Mouse (Mus musculus): ENCODE results near the gene Sun1. TPM values are rescaled to one million over a fixed set of nuclear protein-coding genes. Genes with fewer than 3 reads are reported as not detected.

Sun1 gene
- total RNA-seq (2014; rRNA removed) = 63.6 and 75.0 TPM in 2 replicates
- polyA plus RNA-seq (2015; fragmentation: Nextera tagmentation; extraction: Ambion mirVana) = 32.1 and 35.3 TPM in 2 replicates

- Histone ChIP-seq H3K27me3 (ENCODE audit: insufficient read depth, low read length) (no peaks in the 10 kb centered on the region), H3K9ac (replicated peaks; ENCODE audit: low read length, poor library complexity, severe bottlenecking) (peak within 1 kb of the TSS; percentile 91), H3K9me3 (ENCODE audit: low read length) (no peaks in the 10 kb centered on the region), H3K4me2 (ENCODE audit: low read depth, low read length, poor library complexity, severe bottlenecking) (peak within 1 kb of the TSS; percentile 68), H3K27ac (ENCODE audit: low read depth, low read length) (peak within 1 kb of the TSS; percentile 82), H3K4me1 (ENCODE audit: insufficient read depth, low read length) (peaks cover 8% of the 10 kb centered on the region; the same call in 1 of the 2 replicates), H3K36me3 (ENCODE audit: insufficient read depth, low read length) (no peaks in the 10 kb centered on the region), H3K4me3 (ENCODE audit: low read depth, low read length) (peak within 1 kb of the TSS; percentile 91)
- DNase-seq (ENCODE audit: low spot score) = peak; percentile 98
- 1% methylated on average over 63 of the region's 64 CpGs for WGBS
- TF ChIP-seq CTCF (IDR thresholded peaks at IDR 0.05) = no peak
- ATAC-seq (ENCODE audit: low FRiP score) = peak; percentile 97
Measured at GRCm38 (mm10) chr5:139199995-139200769, at the start of gene Sun1. TSS of gene Sun1 (plus strand) at chr5:139200637.

GRCm38 (mm10) chr5:139160899-139161298 is 39.5 kb upstream of the Sun1 start:
- ATAC-seq (ENCODE audit: low FRiP score) (no peak), DNase-seq (ENCODE audit: low spot score) (no peak)
- Histone ChIP-seq H3K4me2 (ENCODE audit: low read depth, low read length, poor library complexity, severe bottlenecking) (no peak overlapping the region), H3K9ac (replicated peaks; ENCODE audit: low read length, poor library complexity, severe bottlenecking) (no peak overlapping the region), H3K4me3 (ENCODE audit: low read depth, low read length) (no peak overlapping the region), H3K27ac (ENCODE audit: low read depth, low read length) (no peak overlapping the region), H3K9me3 (ENCODE audit: low read length) (no peaks in the 10 kb centered on the region), H3K4me1 (ENCODE audit: insufficient read depth, low read length) (no peaks in the 10 kb centered on the region), H3K36me3 (ENCODE audit: insufficient read depth, low read length) (peaks cover 35% of the 10 kb centered on the region), H3K27me3 (ENCODE audit: insufficient read depth, low read length) (no peaks in the 10 kb centered on the region)
- TF ChIP-seq CTCF (IDR thresholded peaks at IDR 0.05) = no peak
- WGBS = 93% methylated on average over 8 of the region's 8 CpGs

GRCm38 (mm10) chr5:139161632-139162031 is 38.8 kb upstream of the Sun1 start:
- ATAC-seq (ENCODE audit: low FRiP score) (no peak), DNase-seq (ENCODE audit: low spot score) (no peak)
- Histone ChIP-seq H3K9ac (replicated peaks; ENCODE audit: low read length, poor library complexity, severe bottlenecking) (no peak overlapping the region), H3K4me3 (ENCODE audit: low read depth, low read length) (no peak overlapping the region), H3K27me3 (ENCODE audit: insufficient read depth, low read length) (no peaks in the 10 kb centered on the region), H3K27ac (ENCODE audit: low read depth, low read length) (no peak overlapping the region), H3K4me1 (ENCODE audit: insufficient read depth, low read length) (no peaks in the 10 kb centered on the region), H3K9me3 (ENCODE audit: low read length) (no peaks in the 10 kb centered on the region), H3K36me3 (ENCODE audit: insufficient read depth, low read length) (peaks cover 37% of the 10 kb centered on the region), H3K4me2 (ENCODE audit: low read depth, low read length, poor library complexity, severe bottlenecking) (no peak overlapping the region)
- TF ChIP-seq CTCF (IDR thresholded peaks at IDR 0.05) = no peak
- WGBS = 89% methylated on average over 10 of the region's 10 CpGs

GRCm38 (mm10) chr5:139166781-139167361 is 33.6 kb upstream of the Sun1 start:
- no peak for TF ChIP-seq CTCF (IDR thresholded peaks at IDR 0.05)
- peaks cover 53% of the 10 kb centered on the region for H3K36me3 ChIP-seq (ENCODE audit: insufficient read depth, low read length)
- no peaks in the 10 kb centered on the region for H3K27me3 ChIP-seq (ENCODE audit: insufficient read depth, low read length)
- DNase-seq (ENCODE audit: low spot score) = no peak
- H3K9me3 ChIP-seq (ENCODE audit: low read length) = no peaks in the 10 kb centered on the region
- H3K9ac ChIP-seq (replicated peaks; ENCODE audit: low read length, poor library complexity, severe bottlenecking) = no peak overlapping the region
- 93% methylated on average over 6 of the region's 6 CpGs for WGBS
- no peak overlapping the region for H3K4me3 ChIP-seq (ENCODE audit: low read depth, low read length)
- no peaks in the 10 kb centered on the region for H3K4me1 ChIP-seq (ENCODE audit: insufficient read depth, low read length)
- ATAC-seq (ENCODE audit: low FRiP score) = no peak
- H3K4me2 ChIP-seq (ENCODE audit: low read depth, low read length, poor library complexity, severe bottlenecking) = no peak overlapping the region
- H3K27ac ChIP-seq (ENCODE audit: low read depth, low read length) = no peak overlapping the region

GRCm38 (mm10) chr5:139167548-139167947 is 32.9 kb upstream of the Sun1 start:
- DNase-seq (ENCODE audit: low spot score) (no peak), ATAC-seq (ENCODE audit: low FRiP score) (no peak)
- no peak overlapping the region for H3K4me3 ChIP-seq (ENCODE audit: low read depth, low read length)
- no peak overlapping the region for H3K4me2 ChIP-seq (ENCODE audit: low read depth, low read length, poor library complexity, severe bottlenecking)
- no peaks in the 10 kb centered on the region for H3K4me1 ChIP-seq (ENCODE audit: insufficient read depth, low read length)
- no peaks in the 10 kb centered on the region for H3K9me3 ChIP-seq (ENCODE audit: low read length)
- TF ChIP-seq CTCF (IDR thresholded peaks at IDR 0.05) = no peak
- H3K9ac ChIP-seq (replicated peaks; ENCODE audit: low read length, poor library complexity, severe bottlenecking) = no peak overlapping the region
- 81% methylated on average over 1 of the region's 1 CpGs for WGBS
- H3K27ac ChIP-seq (ENCODE audit: low read depth, low read length) = no peak overlapping the region
- peaks cover 47% of the 10 kb centered on the region for H3K36me3 ChIP-seq (ENCODE audit: insufficient read depth, low read length)
- H3K27me3 ChIP-seq (ENCODE audit: insufficient read depth, low read length) = no peaks in the 10 kb centered on the region

GRCm38 (mm10) chr5:139171929-139172328 is 28.5 kb upstream of the Sun1 start:
- H3K36me3 ChIP-seq (ENCODE audit: insufficient read depth, low read length) = peaks cover 26% of the 10 kb centered on the region
- no peak overlapping the region for H3K27ac ChIP-seq (ENCODE audit: low read depth, low read length)
- TF ChIP-seq CTCF (IDR thresholded peaks at IDR 0.05) = no peak
- ATAC-seq (ENCODE audit: low FRiP score) (no peak), DNase-seq (ENCODE audit: low spot score) (no peak)
- WGBS = 90% methylated on average over 4 of the region's 4 CpGs
- no peak overlapping the region for H3K4me3 ChIP-seq (ENCODE audit: low read depth, low read length)
- H3K27me3 ChIP-seq (ENCODE audit: insufficient read depth, low read length) = no peaks in the 10 kb centered on the region
- H3K4me1 ChIP-seq (ENCODE audit: insufficient read depth, low read length) = no peaks in the 10 kb centered on the region
- no peak overlapping the region for H3K4me2 ChIP-seq (ENCODE audit: low read depth, low read length, poor library complexity, severe bottlenecking)
- H3K9ac ChIP-seq (replicated peaks; ENCODE audit: low read length, poor library complexity, severe bottlenecking) = no peak overlapping the region
- no peaks in the 10 kb centered on the region for H3K9me3 ChIP-seq (ENCODE audit: low read length)

Data from midbrain, postnatal 0 days (tissue).